Mouse (Mus musculus): ENCODE results near the gene Chd6. TPM values are rescaled to one million over a fixed set of nuclear protein-coding genes. Genes with fewer than 3 reads are reported as not detected.
A peak's percentile ranks its signal among the peaks of the same experiment; 100 is the strongest.

The Chd6 gene
- polyA plus RNA-seq, 1 experiment from 2014 or later = 47.8 TPM

- no peaks in the 10 kb centered on the region for H3K4me1 ChIP-seq
- H3K9me3 ChIP-seq = no peaks in the 10 kb centered on the region
- peaks cover 10% of the 10 kb centered on the region for H3K36me3 ChIP-seq
- no peak overlapping the region for H3K9ac ChIP-seq (replicated peaks)
- WGBS = 66% methylated on average over 3 of the region's 3 CpGs
- no peak overlapping the region for H3K4me2 ChIP-seq (replicated peaks)
- H3K27me3 ChIP-seq = no peaks in the 10 kb centered on the region
- H3K27ac ChIP-seq (replicated peaks) = no peak overlapping the region
- ATAC-seq (ENCODE audit: low FRiP score, low read depth) = no peak
- H3K4me3 ChIP-seq = no peak overlapping the region
Observed at GRCm38 (mm10) chr2:160942443-160942842, 166.4 kb downstream of the Chd6 start.

GRCm38 (mm10) chr2:160940930-160941709 is 167.8 kb downstream of the Chd6 start:
- 74% methylated on average over 17 of the region's 17 CpGs for WGBS
- Histone ChIP-seq H3K9ac (replicated peaks) (no peak overlapping the region), H3K27me3 (no peaks in the 10 kb centered on the region), H3K27ac (replicated peaks) (no peak overlapping the region), H3K4me2 (replicated peaks) (no peak overlapping the region), H3K36me3 (peaks cover 3% of the 10 kb centered on the region; the same call in 1 of the 2 replicates), H3K9me3 (no peaks in the 10 kb centered on the region), H3K4me1 (no peaks in the 10 kb centered on the region), H3K4me3 (no peak overlapping the region)
- no peak for ATAC-seq (ENCODE audit: low FRiP score, low read depth)

GRCm38 (mm10) chr2:160934451-160934850 is 174.4 kb downstream of the Chd6 start:
- Histone ChIP-seq H3K27ac (replicated peaks) (no peak overlapping the region), H3K36me3 (no peaks in the 10 kb centered on the region), H3K4me1 (no peaks in the 10 kb centered on the region), H3K27me3 (no peaks in the 10 kb centered on the region), H3K9ac (replicated peaks) (no peak overlapping the region), H3K9me3 (no peaks in the 10 kb centered on the region), H3K4me3 (no peak overlapping the region), H3K4me2 (replicated peaks) (no peak overlapping the region)
- 83% methylated on average over 4 of the region's 4 CpGs for WGBS
- ATAC-seq (ENCODE audit: low FRiP score, low read depth) = no peak

GRCm38 (mm10) chr2:160933890-160934289 is 175.0 kb downstream of the Chd6 start:
- no peak overlapping the region for H3K27ac ChIP-seq (replicated peaks)
- no peak overlapping the region for H3K9ac ChIP-seq (replicated peaks)
- no peak for ATAC-seq (ENCODE audit: low FRiP score, low read depth)
- H3K36me3 ChIP-seq = no peaks in the 10 kb centered on the region
- no peaks in the 10 kb centered on the region for H3K9me3 ChIP-seq
- no peaks in the 10 kb centered on the region for H3K27me3 ChIP-seq
- 70% methylated on average over 5 of the region's 5 CpGs for WGBS
- H3K4me1 ChIP-seq = no peaks in the 10 kb centered on the region
- H3K4me2 ChIP-seq (replicated peaks) = no peak overlapping the region
- no peak overlapping the region for H3K4me3 ChIP-seq

- no peaks in the 10 kb centered on the region for H3K4me1 ChIP-seq
- H3K27ac ChIP-seq (replicated peaks) = no peak overlapping the region
- H3K4me3 ChIP-seq = no peak overlapping the region
- no peaks in the 10 kb centered on the region for H3K27me3 ChIP-seq
- WGBS = 73% methylated on average over 3 of the region's 3 CpGs
- no peak overlapping the region for H3K4me2 ChIP-seq (replicated peaks)
- H3K9me3 ChIP-seq = no peaks in the 10 kb centered on the region
- no peaks in the 10 kb centered on the region for H3K36me3 ChIP-seq
- no peak overlapping the region for H3K9ac ChIP-seq (replicated peaks)
- ATAC-seq (ENCODE audit: low FRiP score, low read depth) = no peak
Observed at GRCm38 (mm10) chr2:160932981-160933380, 175.9 kb downstream of the Chd6 start.

GRCm38 (mm10) chr2:160932325-160932724 is 176.6 kb downstream of the Chd6 start:
- ATAC-seq (ENCODE audit: low FRiP score, low read depth) = no peak
- Histone ChIP-seq H3K9me3 (no peaks in the 10 kb centered on the region), H3K4me1 (no peaks in the 10 kb centered on the region), H3K9ac (replicated peaks) (no peak overlapping the region), H3K27ac (replicated peaks) (no peak overlapping the region), H3K27me3 (no peaks in the 10 kb centered on the region), H3K4me2 (replicated peaks) (no peak overlapping the region), H3K36me3 (no peaks in the 10 kb centered on the region), H3K4me3 (no peak overlapping the region)
- WGBS = 77% methylated on average over 8 of the region's 8 CpGs

- no peaks in the 10 kb centered on the region for H3K27me3 ChIP-seq
- 95% methylated on average over 5 of the region's 5 CpGs for WGBS
- H3K4me2 ChIP-seq (replicated peaks) = no peak overlapping the region
- H3K36me3 ChIP-seq = no peaks in the 10 kb centered on the region
- no peak overlapping the region for H3K4me3 ChIP-seq
- no peaks in the 10 kb centered on the region for H3K9me3 ChIP-seq
- no peak overlapping the region for H3K9ac ChIP-seq (replicated peaks)
- ATAC-seq (ENCODE audit: low FRiP score, low read depth) = no peak
- no peaks in the 10 kb centered on the region for H3K4me1 ChIP-seq
- no peak overlapping the region for H3K27ac ChIP-seq (replicated peaks)
Observed at GRCm38 (mm10) chr2:160931378-160931777, 177.5 kb downstream of the Chd6 start.

- Histone ChIP-seq H3K27ac (replicated peaks) (no peak overlapping the region), H3K27me3 (no peaks in the 10 kb centered on the region), H3K4me3 (no peak overlapping the region), H3K4me2 (replicated peaks) (no peak overlapping the region), H3K9ac (replicated peaks) (no peak overlapping the region), H3K4me1 (no peaks in the 10 kb centered on the region), H3K9me3 (no peaks in the 10 kb centered on the region), H3K36me3 (no peaks in the 10 kb centered on the region)
- no peak for ATAC-seq (ENCODE audit: low FRiP score, low read depth)
- 75% methylated on average over 9 of the region's 9 CpGs for WGBS
Observed at GRCm38 (mm10) chr2:160925203-160925602, 183.7 kb downstream of the Chd6 start.

GRCm38 (mm10) chr2:160921285-160921684 is 187.6 kb downstream of the Chd6 start:
- Histone ChIP-seq H3K4me1 (peaks cover 21% of the 10 kb centered on the region), H3K27ac (replicated peaks) (no peak overlapping the region), H3K4me2 (replicated peaks) (no peak overlapping the region), H3K36me3 (no peaks in the 10 kb centered on the region), H3K4me3 (no peak overlapping the region), H3K9me3 (no peaks in the 10 kb centered on the region), H3K27me3 (peaks cover 4% of the 10 kb centered on the region; the same call in 1 of the 2 replicates), H3K9ac (replicated peaks) (no peak overlapping the region)
- ATAC-seq (ENCODE audit: low FRiP score, low read depth) = no peak
- WGBS = 79% methylated on average over 7 of the region's 7 CpGs

GRCm38 (mm10) chr2:160918930-160919215 is 190.0 kb downstream of the Chd6 start:
- H3K4me1 ChIP-seq = peaks cover 21% of the 10 kb centered on the region
- H3K27me3 ChIP-seq = peaks cover 25% of the 10 kb centered on the region
- H3K9ac ChIP-seq (replicated peaks) = no peak overlapping the region
- no peak for ATAC-seq (ENCODE audit: low FRiP score, low read depth)
- H3K9me3 ChIP-seq = no peaks in the 10 kb centered on the region
- no peak overlapping the region for H3K4me2 ChIP-seq (replicated peaks)
- no peak overlapping the region for H3K27ac ChIP-seq (replicated peaks)
- 67% methylated on average over 2 of the region's 2 CpGs for WGBS
- H3K36me3 ChIP-seq = no peaks in the 10 kb centered on the region
- no peak overlapping the region for H3K4me3 ChIP-seq

GRCm38 (mm10) chr2:160918154-160918929 is 190.5 kb downstream of the Chd6 start:
- H3K4me3 ChIP-seq = no peak overlapping the region
- no peak overlapping the region for H3K9ac ChIP-seq (replicated peaks)
- 40% methylated on average over 8 of the region's 8 CpGs for WGBS
- no peaks in the 10 kb centered on the region for H3K36me3 ChIP-seq
- H3K27me3 ChIP-seq = peaks cover 31% of the 10 kb centered on the region
- peaks cover 21% of the 10 kb centered on the region for H3K4me1 ChIP-seq
- 0 out of 2 replicates have a peak overlapping the region, but pooled peaks have one; percentile 46 for H3K27ac ChIP-seq (replicated peaks)
- H3K9me3 ChIP-seq = no peaks in the 10 kb centered on the region
- peak; percentile 61 for ATAC-seq (ENCODE audit: low FRiP score, low read depth)
- H3K4me2 ChIP-seq (replicated peaks) = no peak overlapping the region

- no peak overlapping the region for H3K4me2 ChIP-seq (replicated peaks)
- H3K27me3 ChIP-seq = peaks cover 41% of the 10 kb centered on the region
- H3K9me3 ChIP-seq = no peaks in the 10 kb centered on the region
- H3K27ac ChIP-seq (replicated peaks) = no peak overlapping the region
- no peaks in the 10 kb centered on the region for H3K36me3 ChIP-seq
- 88% methylated on average over 3 of the region's 3 CpGs for WGBS
- no peak overlapping the region for H3K9ac ChIP-seq (replicated peaks)
- H3K4me1 ChIP-seq = peaks cover 23% of the 10 kb centered on the region
- H3K4me3 ChIP-seq = no peak overlapping the region
- ATAC-seq (ENCODE audit: low FRiP score, low read depth) = no peak
Observed at GRCm38 (mm10) chr2:160917313-160917712, 191.6 kb downstream of the Chd6 start.

Measured in midbrain, embryonic 12.5 days (tissue).